ENCODE assay signal across 15 mouse cellular contexts in genomic region chr7:100012085-100012484, GRCm38 (mm10). TPM values are rescaled to one million over a fixed set of nuclear protein-coding genes. Genes with fewer than 3 reads are reported as not detected.
DNase-seq lines count a peak whose midpoint lies in the region; ATAC-seq and TF ChIP-seq lines count a peak whose summit lies in the region.
"Had no signal": no experiment of that assay in that cellular context is flagged by ENCODE, and none has a peak within 500 bp of the region (broad histone marks: within the 10 kb centered on the region; RNA-seq: fewer than 3 reads in every experiment).

No protein-coding gene starts in this region.

- peak; percentile 55 for ATAC-seq in common myeloid progenitor, adult 5-6 weeks (replicated peaks; ENCODE audit: low read depth, poor library complexity, severe bottlenecking)
- ATAC-seq: inflammation-experienced regulatory T-cells, adult 6 months had no signal

- intact Hi-C loops in gastrocnemius, postnatal 36 days (cut with DNase I) = no loop called here

- H3K36me3 ChIP-seq in kidney, adult 2 months (ENCODE audit: control insufficient read depth, insufficient read depth, low read length) = no peaks in the 10 kb centered on the region
- H3K36me3 ChIP-seq: liver, embryonic 13.5 days had no signal

- no peak overlapping the region for H3K4me3 ChIP-seq in kidney, adult 2 months (ENCODE audit: insufficient read depth, low read depth, low read length)
- H3K4me3 ChIP-seq: erythroblast, embryonic 14.5 days; liver, embryonic 13.5 days had no signal

- DNase-seq in gastrocnemius, adult 18-20 months (ENCODE audit: low spot score) = peak; percentile 48
- DNase-seq in gastrocnemius, postnatal 36 days = no peak
- DNase-seq in kidney, adult 2 months = peak; percentile 11
- no peak for DNase-seq in kidney, postnatal 14 days
- peak; percentile 34 for DNase-seq in MN1 (ENCODE audit: low spot score)
- no peak for DNase-seq in layer of hippocampus, postnatal 10 days (ENCODE audit: low spot score in 2 of 2)
- DNase-seq: liver, embryonic 13.5 days; lung, postnatal 36 days; retina, postnatal 1 day; thymus, adult 2 months had no signal

- H3K27me3 ChIP-seq in kidney, adult 2 months (replicated peaks; ENCODE audit: control insufficient read depth, insufficient read depth, low read length) = no peaks in the 10 kb centered on the region

- H3K4me1 ChIP-seq in kidney, adult 2 months (ENCODE audit: control insufficient read depth, insufficient read depth, low read length) = peaks cover 15% of the 10 kb centered on the region

- no peak overlapping the region for H3K27ac ChIP-seq in kidney, adult 2 months (ENCODE audit: insufficient read depth, low read depth, low read length)
- H3K27ac ChIP-seq: kidney, postnatal 0 days; liver, embryonic 13.5 days had no signal

- WGBS in kidney, adult 2 months = 58% methylated on average over 8 of the region's 8 CpGs

- TF ChIP-seq POLR2A in kidney, adult 2 months (IDR thresholded peaks at IDR 0.05; ENCODE audit: low read depth, low read length) = no peak

- TF ChIP-seq CTCF in kidney, adult 2 months (conservative IDR thresholded peaks at IDR 0.05; ENCODE audit: insufficient read depth, insufficient read length, low read depth, low read length) = no peak

RNA-seq across cellular contexts. Expression of gene Chrdl2, which starts 6.1 kb away (rescaled TPM):
- total RNA-seq in gastrocnemius, adult 18-20 months (2021) = 1 to 10 TPM; 1.4 to 1.7 TPM
- total RNA-seq in gastrocnemius, postnatal 36 days (2021) = 1 to 10 TPM; 2.3 to 2.4 TPM
- polyA plus RNA-seq in kidney, adult 2 months (2012; rRNA removed) = 0.23 and 0.36 TPM in 2 replicates
- not detected in 2 replicates for total RNA-seq in common myeloid progenitor, adult 5-6 weeks (2017)
- total RNA-seq in layer of hippocampus, postnatal 10 days (2021) = under 1 TPM; 0.21 to 0.22 TPM
- total RNA-seq: granulocyte monocyte progenitor cell, adult 5-6 weeks had no signal
- polyA plus RNA-seq: erythroblast, embryonic 14.5 days; inflammation-experienced regulatory T-cells, adult 6 months; liver, embryonic 13.5 days had no signal

RNA-seq across cellular contexts. Expression of gene Rnf169, which starts 31.8 kb away (rescaled TPM):
- total RNA-seq in gastrocnemius, adult 18-20 months (2021) = 1 to 10 TPM; 4.6 to 7.1 TPM
- total RNA-seq in gastrocnemius, postnatal 36 days (2021) = 1 to 10 TPM; 4.2 to 6.3 TPM
- polyA plus RNA-seq in kidney, adult 2 months (2012; rRNA removed) = 5.6 and 5.7 TPM in 2 replicates
- total RNA-seq in common myeloid progenitor, adult 5-6 weeks (2017) = 20.6 and 24.7 TPM in 2 replicates
- 10 to 100 TPM; 19.6 to 25.6 TPM for total RNA-seq in layer of hippocampus, postnatal 10 days (2021)

Comparison
In these comparisons a context has a peak if more than half of its experiments do, and no peak if none do; other contexts are left out.
1. DNase-seq: peak in gastrocnemius, adult 18-20 months (single experiment), kidney, adult 2 months (single experiment) and MN1 (single experiment); none in gastrocnemius, postnatal 36 days (0 of 2), kidney, postnatal 14 days (single experiment) and layer of hippocampus, postnatal 10 days (0 of 2).